Mouse (Mus musculus): Measurements from ENCODE around the gene Cx3cl1. TPM values are rescaled to one million over a fixed set of nuclear protein-coding genes. Genes with fewer than 3 reads are reported as not detected.
A peak's percentile ranks its signal among the peaks of the same experiment; 100 is the strongest.

Gene Cx3cl1
- polyA plus RNA-seq, 1 experiment from 2014 or later: 6.2 TPM

GRCm38 (mm10) chr8:94778473-94778872, 6.7 kb downstream of the Cx3cl1 start:
- peak overlapping the region; percentile 72 for H3K27ac ChIP-seq
- 41% methylated on average over 5 of the region's 5 CpGs for WGBS

DNA sequence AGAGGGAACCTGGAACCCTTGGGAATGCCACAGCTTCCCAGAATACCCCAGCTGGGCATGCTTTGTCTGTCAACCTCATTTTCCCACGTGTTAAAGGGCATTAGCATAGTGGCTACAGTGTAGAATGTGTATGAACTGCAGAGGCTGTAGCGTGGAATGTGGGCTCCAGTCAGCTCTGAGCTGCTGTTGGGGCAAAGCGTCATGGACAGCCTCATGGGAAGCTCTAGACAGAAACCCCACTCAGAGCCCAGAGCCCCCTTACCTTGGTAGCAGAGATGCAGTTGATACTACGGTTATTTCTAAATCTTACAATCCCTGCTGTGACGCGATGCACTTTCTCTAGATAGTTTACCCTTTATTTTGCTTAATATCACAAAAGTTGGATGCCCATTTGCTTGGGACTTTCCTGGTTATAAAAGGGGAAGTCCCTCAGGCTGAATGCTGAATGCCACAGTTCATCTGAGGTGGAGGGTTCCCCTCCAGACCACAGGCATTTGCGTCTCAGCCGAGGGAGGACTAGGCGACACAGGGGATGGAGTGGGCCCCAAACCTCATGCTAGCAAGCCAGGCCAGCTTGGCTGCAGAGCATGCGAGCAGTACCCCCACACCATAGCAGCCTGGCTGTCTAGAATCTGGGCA, 7.2 kb downstream of the Cx3cl1 start:
- Histone ChIP-seq H3K4me3 (no peak overlapping the region), H3K4me1 (peaks cover 51% of the 10 kb centered on the region), H3K27me3 (ENCODE audit: insufficient read depth, poor library complexity, severe bottlenecking) (peaks cover 29% of the 10 kb centered on the region), H3K27ac (peak overlapping the region; percentile 72), H3K36me3 (no peaks in the 10 kb centered on the region), H3K9me3 (no peaks in the 10 kb centered on the region)
- DNase-seq (ENCODE audit: low spot score): no peak
- 76% methylated on average over 10 of the region's 10 CpGs for WGBS

More at GRCm38 (mm10) chr8:94778473-94778872, 6.7 kb downstream of the Cx3cl1 start:
- Histone ChIP-seq H3K4me1 (peaks cover 51% of the 10 kb centered on the region), H3K27me3 (ENCODE audit: insufficient read depth, poor library complexity, severe bottlenecking) (peaks cover 35% of the 10 kb centered on the region), H3K36me3 (no peaks in the 10 kb centered on the region), H3K9me3 (no peaks in the 10 kb centered on the region), H3K4me3 (no peak overlapping the region)
- peak; percentile 74 for DNase-seq (ENCODE audit: low spot score)

- Histone ChIP-seq H3K36me3 (no peaks in the 10 kb centered on the region), H3K4me3 (no peak overlapping the region), H3K27me3 (ENCODE audit: insufficient read depth, poor library complexity, severe bottlenecking) (peaks cover 22% of the 10 kb centered on the region), H3K9me3 (no peaks in the 10 kb centered on the region), H3K27ac (peak overlapping the region; percentile 72; the same call in 1 of the 2 replicates), H3K4me1 (peaks cover 55% of the 10 kb centered on the region)
- peak; percentile 73 for DNase-seq (ENCODE audit: low spot score)
- 89% methylated on average over 16 of the region's 16 CpGs for WGBS
Observed at GRCm38 (mm10) chr8:94779534-94780294, 7.9 kb downstream of the Cx3cl1 start.

DNA sequence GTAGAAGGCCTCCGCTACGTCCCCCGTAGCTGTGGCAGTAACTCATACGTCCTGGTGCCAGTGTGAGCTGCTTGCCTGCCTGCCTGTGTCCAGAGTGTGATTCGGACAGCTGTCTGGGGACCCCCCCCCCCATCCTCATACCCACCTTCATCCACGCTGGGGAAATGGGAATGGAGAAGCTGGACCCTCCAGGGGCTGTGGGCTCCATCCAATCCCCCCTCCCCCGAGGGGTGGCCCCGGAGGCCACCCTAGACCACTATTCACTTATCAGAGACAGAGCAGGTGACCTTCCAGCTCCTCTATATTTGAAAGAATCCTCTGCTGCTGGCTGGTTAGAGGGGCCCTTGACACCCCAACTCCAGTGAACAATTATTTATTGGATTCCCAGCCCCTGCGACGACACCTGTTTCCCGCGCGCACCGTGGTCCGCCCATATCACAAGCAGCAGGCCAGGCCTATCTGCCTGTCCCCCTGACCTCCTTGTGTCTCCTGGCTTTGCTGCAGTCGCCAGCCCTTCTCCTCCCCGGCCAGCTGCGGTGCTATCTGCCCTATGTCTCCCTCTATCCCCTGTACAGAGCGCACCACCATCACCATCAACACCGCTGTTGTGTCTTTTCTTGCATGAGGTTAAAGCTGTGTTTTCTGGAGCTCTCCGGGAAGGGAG, 8.8 kb downstream of the Cx3cl1 start:
- Histone ChIP-seq H3K27ac (peak overlapping the region; percentile 3; the same call in 1 of the 2 replicates), H3K27me3 (ENCODE audit: insufficient read depth, poor library complexity, severe bottlenecking) (peaks cover 15% of the 10 kb centered on the region), H3K4me1 (peaks cover 55% of the 10 kb centered on the region), H3K4me3 (no peak overlapping the region), H3K9me3 (no peaks in the 10 kb centered on the region), H3K36me3 (no peaks in the 10 kb centered on the region)
- DNase-seq (ENCODE audit: low spot score): peak; percentile 80
- 66% methylated on average over 21 of the region's 21 CpGs for whole genome bisulfite sequencing

DNA sequence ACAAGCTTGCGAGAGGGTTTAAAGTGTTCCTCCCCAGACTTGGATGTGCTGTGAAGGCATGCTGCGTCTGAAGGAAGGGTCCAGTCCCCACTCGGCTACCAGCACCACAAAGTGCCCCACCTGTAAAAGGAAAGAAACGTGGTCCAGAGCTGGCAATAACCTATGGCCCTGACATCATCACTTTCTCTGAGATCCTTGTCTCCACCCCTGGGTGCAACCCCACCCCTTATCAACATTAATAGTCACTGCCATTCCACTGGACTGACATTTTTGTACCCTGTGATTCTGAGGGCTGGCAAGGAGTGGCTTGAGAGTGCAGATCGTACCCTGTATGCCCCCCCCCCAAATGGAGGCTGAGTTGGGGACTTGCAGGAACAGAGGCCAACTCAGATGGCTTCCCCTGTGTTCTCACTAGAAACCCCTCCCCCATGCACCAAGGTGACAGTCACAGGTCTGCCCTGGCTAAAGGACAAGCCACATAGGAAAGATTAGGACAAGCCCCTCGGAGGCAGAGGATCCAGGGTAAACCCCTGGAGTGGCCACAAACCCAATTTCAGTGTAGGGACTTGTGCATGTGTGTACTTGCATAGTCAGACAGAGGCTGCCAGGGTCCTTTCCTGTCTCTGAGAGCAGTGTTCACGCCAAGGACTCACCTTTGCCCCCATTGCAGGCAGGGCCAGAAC, 9.5 kb downstream of the Cx3cl1 start:
- DNase-seq (ENCODE audit: low spot score): peak; percentile 76
- WGBS: 53% methylated on average over 7 of the region's 7 CpGs
- H3K27me3 ChIP-seq (ENCODE audit: insufficient read depth, poor library complexity, severe bottlenecking): peaks cover 10% of the 10 kb centered on the region; the same call in 1 of the 2 replicates
- no peaks in the 10 kb centered on the region for H3K9me3 ChIP-seq
- H3K4me3 ChIP-seq: peak overlapping the region; percentile 38
- peaks cover 55% of the 10 kb centered on the region for H3K4me1 ChIP-seq
- peak overlapping the region; percentile 60 for H3K27ac ChIP-seq
- H3K36me3 ChIP-seq: no peaks in the 10 kb centered on the region

DNA sequence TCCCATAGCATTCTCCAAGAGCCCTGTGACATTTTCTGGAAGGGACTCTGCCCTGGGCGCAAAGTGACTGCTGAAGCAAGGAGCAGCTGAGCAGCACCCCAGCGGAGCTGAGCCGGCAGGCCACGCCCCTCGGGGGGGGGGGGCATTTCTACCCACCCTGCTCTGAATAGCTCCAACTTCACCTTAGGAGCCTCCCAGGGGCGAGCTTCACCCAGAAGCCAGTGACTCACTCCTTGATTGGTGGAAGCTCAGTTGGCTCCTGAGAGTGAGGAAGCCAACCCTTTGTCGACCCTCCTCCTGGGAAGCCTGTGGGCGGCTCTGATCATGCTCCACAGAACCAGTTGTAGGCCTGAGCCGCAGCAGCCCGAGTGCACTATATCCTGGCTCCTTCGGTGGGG, 10.0 kb downstream of the Cx3cl1 start:
- Histone ChIP-seq H3K4me3 (peak overlapping the region; percentile 38), H3K36me3 (no peaks in the 10 kb centered on the region), H3K4me1 (peaks cover 55% of the 10 kb centered on the region), H3K27ac (peak overlapping the region; percentile 60), H3K27me3 (ENCODE audit: insufficient read depth, poor library complexity, severe bottlenecking) (peaks cover 10% of the 10 kb centered on the region; the same call in 1 of the 2 replicates), H3K9me3 (no peaks in the 10 kb centered on the region)
- 3% methylated on average over 11 of the region's 11 CpGs for WGBS
- DNase-seq (ENCODE audit: low spot score): peak; percentile 89

DNA sequence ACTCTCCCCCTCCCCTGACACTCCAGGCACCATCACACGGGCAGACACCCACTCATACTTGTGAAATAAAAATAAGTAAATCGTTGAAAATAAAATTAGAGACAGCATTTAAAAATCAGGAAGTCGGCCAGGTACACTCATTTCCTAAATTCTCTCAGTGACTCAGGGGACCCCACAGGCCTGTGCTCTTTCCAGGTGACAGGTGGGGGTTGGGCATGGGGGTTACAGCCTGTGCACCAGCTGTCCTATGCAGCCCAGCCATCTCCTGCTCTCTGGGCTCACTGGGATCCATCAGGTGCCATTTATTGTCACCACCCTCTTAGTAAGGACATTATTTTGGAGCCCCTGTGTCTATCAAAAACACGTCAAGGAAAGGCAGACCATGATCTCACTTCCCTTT, 12.1 kb downstream of the Cx3cl1 start:
- H3K27ac ChIP-seq: no peak overlapping the region
- DNase-seq (ENCODE audit: low spot score): no peak
- H3K36me3 ChIP-seq: no peaks in the 10 kb centered on the region
- no peaks in the 10 kb centered on the region for H3K9me3 ChIP-seq
- WGBS: 68% methylated on average over 4 of the region's 4 CpGs
- peaks cover 46% of the 10 kb centered on the region for H3K4me1 ChIP-seq
- no peak overlapping the region for H3K4me3 ChIP-seq
- peaks cover 10% of the 10 kb centered on the region; the same call in 1 of the 2 replicates for H3K27me3 ChIP-seq (ENCODE audit: insufficient read depth, poor library complexity, severe bottlenecking)

GRCm38 (mm10) chr8:94785247-94785985, 13.6 kb downstream of the Cx3cl1 start:
- no peak for DNase-seq (ENCODE audit: low spot score)
- Histone ChIP-seq H3K27ac (no peak overlapping the region), H3K27me3 (ENCODE audit: insufficient read depth, poor library complexity, severe bottlenecking) (peaks cover 1% of the 10 kb centered on the region; the same call in 1 of the 2 replicates), H3K4me1 (peaks cover 32% of the 10 kb centered on the region), H3K9me3 (no peaks in the 10 kb centered on the region), H3K4me3 (no peak overlapping the region), H3K36me3 (no peaks in the 10 kb centered on the region)
- WGBS: 60% methylated on average over 12 of the region's 12 CpGs

DNA sequence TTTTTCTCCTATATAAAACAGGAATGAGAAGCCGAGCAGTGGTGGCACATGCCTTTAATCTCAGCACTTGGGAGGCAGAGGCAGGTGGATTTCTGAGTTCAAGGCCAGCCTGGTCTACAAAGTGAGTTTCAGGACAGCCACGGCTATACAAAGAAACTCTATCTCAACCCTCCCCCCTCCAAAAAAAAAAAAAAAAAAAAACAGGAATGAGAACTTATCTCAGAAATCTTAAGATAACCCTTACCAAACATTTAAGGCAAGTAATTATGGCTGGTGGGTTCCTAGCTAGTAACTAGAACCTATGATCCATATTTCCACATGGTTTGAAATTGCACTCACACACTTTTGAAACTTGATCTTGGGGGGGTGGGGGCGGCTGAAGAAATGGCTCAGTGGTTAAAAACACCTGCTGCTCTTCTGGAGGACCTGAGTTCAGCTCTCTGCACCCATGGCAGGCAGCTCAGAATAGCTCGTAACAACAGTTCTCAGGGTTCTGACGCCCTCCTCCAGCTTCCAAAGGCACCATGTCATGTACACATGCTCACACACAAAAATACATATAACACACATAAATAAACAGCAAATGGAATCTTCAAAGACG, 14.3 kb downstream of the Cx3cl1 start:
- no peak for DNase-seq (ENCODE audit: low spot score)
- WGBS: 66% methylated on average over 6 of the region's 6 CpGs
- H3K9me3 ChIP-seq: no peaks in the 10 kb centered on the region
- H3K27ac ChIP-seq: no peak overlapping the region
- H3K4me3 ChIP-seq: no peak overlapping the region
- no peaks in the 10 kb centered on the region for H3K36me3 ChIP-seq
- H3K27me3 ChIP-seq (ENCODE audit: insufficient read depth, poor library complexity, severe bottlenecking): no peaks in the 10 kb centered on the region
- H3K4me1 ChIP-seq: peaks cover 25% of the 10 kb centered on the region

- 64% methylated on average over 15 of the region's 15 CpGs for WGBS
- DNase-seq (ENCODE audit: low spot score): peak; percentile 91
- H3K4me3 ChIP-seq: no peak overlapping the region
- no peaks in the 10 kb centered on the region for H3K36me3 ChIP-seq
- H3K27me3 ChIP-seq (ENCODE audit: insufficient read depth, poor library complexity, severe bottlenecking): no peaks in the 10 kb centered on the region
- peak overlapping the region; percentile 62; the same call in 1 of the 2 replicates for H3K27ac ChIP-seq
- peaks cover 14% of the 10 kb centered on the region; the same call in 1 of the 2 replicates for H3K4me1 ChIP-seq
- no peaks in the 10 kb centered on the region for H3K9me3 ChIP-seq
Observed at GRCm38 (mm10) chr8:94787524-94788501, 16.0 kb downstream of the Cx3cl1 start.
